Mouse (Mus musculus) forebrain, embryonic 12.5 days (tissue): ENCODE results near the gene Ppib. TPM values are rescaled to one million over a fixed set of nuclear protein-coding genes. Genes with fewer than 3 reads are reported as not detected.

Source experiments
- ATAC-seq: fragments of 200-750 bp; cut with Nextera tagmentation; 2 replicates; pipeline ENCODE4 v1.8.0; 2017; ENCODE audit warnings: moderate TSS enrichment; ENCODE audit not compliant: low FRiP score
- H3K27ac ChIP-seq: fragments of 300-500 bp; sonication (generic); 2 replicates; pipeline ENCODE4 v1.5.1; 2016; ENCODE audit warnings: mild to moderate bottlenecking
- H3K27me3 ChIP-seq: fragments of 300-500 bp; sonication (generic); 2 replicates; pipeline ENCODE4 v1.6.1; 2016; ENCODE audit warnings: mild to moderate bottlenecking
- H3K36me3 ChIP-seq: fragments of 300-500 bp; sonication (generic); replicated peaks from 2 replicates; pipeline ENCODE4 v1.6.1; 2016; ENCODE audit warnings: mild to moderate bottlenecking
- H3K4me1 ChIP-seq: fragments of 300-500 bp; sonication (generic); 2 replicates; pipeline ENCODE4 v1.6.1; 2016
- H3K4me2 ChIP-seq: fragments of 300-500 bp; sonication (generic); 2 replicates; pipeline ENCODE4 v1.6.1; 2016; ENCODE audit warnings: mild to moderate bottlenecking, moderate library complexity
- H3K4me3 ChIP-seq: fragments of 300-500 bp; sonication (generic); replicated peaks from 2 replicates; pipeline ENCODE4 v1.5.1; 2016; ENCODE audit warnings: mild to moderate bottlenecking
- H3K9ac ChIP-seq: fragments of 300-500 bp; sonication (generic); 2 replicates; pipeline ENCODE4 v1.6.1; 2016; ENCODE audit warnings: mild to moderate bottlenecking
- H3K9me3 ChIP-seq: fragments of 300-500 bp; sonication (generic); 2 replicates; pipeline ENCODE4 v1.6.1; 2016
- WGBS: fragments of 180-500 bp; shearing (Covaris S2); methylation state at CpG from one replicate; pipeline ENCODE4 v1.1.7; 2016; 5-methylcytosine and 5-hydroxymethylcytosine counted together
- polyA plus RNA-seq: library from polyadenylated mRNA; unstranded; fragments of >200 nt; fragmentation: Nextera tagmentation; extraction: Ambion mirVana; gene quantifications from 2 replicates; pipeline ENCODE4 v1.2.1, GENCODE M21; 2016

The Ppib gene
- polyA plus RNA-seq, 1 experiment from 2014 or later: 361 TPM

GRCm38 (mm10) chr9:66060986-66061385, 964 bp downstream of the Ppib start:
- no peaks in the 10 kb centered on the region for H3K9me3 ChIP-seq
- no peak for ATAC-seq
- H3K9ac ChIP-seq: peak overlapping the region; percentile 82
- H3K27me3 ChIP-seq: no peaks in the 10 kb centered on the region
- peak overlapping the region; percentile 69 for H3K4me3 ChIP-seq
- H3K27ac ChIP-seq: peak overlapping the region; percentile 68
- H3K4me2 ChIP-seq: peak overlapping the region; percentile 68
- H3K36me3 ChIP-seq: peaks cover 34% of the 10 kb centered on the region
- 33% methylated on average over 4 of the region's 4 CpGs for WGBS
- H3K4me1 ChIP-seq: peaks cover 20% of the 10 kb centered on the region

GRCm38 (mm10) chr9:66061656-66062055, 1.6 kb downstream of the Ppib start:
- peak overlapping the region; percentile 68 for H3K27ac ChIP-seq
- peak overlapping the region; percentile 69 for H3K4me3 ChIP-seq
- no peak for ATAC-seq

GRCm38 (mm10) chr9:66063446-66063845, 3.4 kb downstream of the Ppib start:
- no peaks in the 10 kb centered on the region for H3K9me3 ChIP-seq
- H3K9ac ChIP-seq: no peak overlapping the region
- 91% methylated on average over 3 of the region's 3 CpGs for WGBS
- H3K4me1 ChIP-seq: peaks cover 20% of the 10 kb centered on the region
- H3K27me3 ChIP-seq: peaks cover 19% of the 10 kb centered on the region
- no peak overlapping the region for H3K4me2 ChIP-seq
- peaks cover 50% of the 10 kb centered on the region for H3K36me3 ChIP-seq
- H3K27ac ChIP-seq: no peak overlapping the region
- no peak overlapping the region for H3K4me3 ChIP-seq
- no peak for ATAC-seq

More at GRCm38 (mm10) chr9:66061656-66062055, 1.6 kb downstream of the Ppib start:
- Histone ChIP-seq H3K36me3 (peaks cover 40% of the 10 kb centered on the region), H3K4me2 (peak overlapping the region; percentile 68), H3K9me3 (no peaks in the 10 kb centered on the region), H3K27me3 (peaks cover 1% of the 10 kb centered on the region; the same call in 1 of the 2 replicates), H3K4me1 (peaks cover 20% of the 10 kb centered on the region), H3K9ac (peak overlapping the region; percentile 82)
- 88% methylated on average over 3 of the region's 3 CpGs for WGBS

DNA sequence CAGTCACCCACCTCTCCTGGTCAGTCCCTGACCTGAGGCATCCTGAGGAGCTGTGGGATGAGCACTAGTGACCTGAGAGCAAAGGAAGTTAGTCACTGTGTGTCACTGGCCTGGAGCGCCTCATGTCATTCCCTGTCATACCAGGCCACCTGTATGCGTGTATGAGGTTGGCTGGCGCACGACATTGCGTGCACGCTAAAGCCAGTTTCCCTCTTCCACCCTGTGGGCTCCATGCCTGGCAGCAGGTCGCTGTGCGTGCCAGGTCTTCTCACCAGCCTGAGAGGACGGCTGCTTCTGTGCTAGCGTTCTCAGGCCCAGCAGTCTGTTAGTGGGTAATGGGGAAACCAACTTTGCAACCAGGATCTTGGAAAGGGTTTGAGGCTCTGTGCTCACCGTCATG, 4.3 kb downstream of the Ppib start:
- WGBS: 97% methylated on average over 11 of the region's 11 CpGs
- H3K4me3 ChIP-seq: no peak overlapping the region
- peaks cover 24% of the 10 kb centered on the region for H3K4me1 ChIP-seq
- no peak overlapping the region for H3K27ac ChIP-seq
- ATAC-seq: no peak
- H3K9ac ChIP-seq: no peak overlapping the region
- H3K36me3 ChIP-seq: peaks cover 50% of the 10 kb centered on the region
- H3K9me3 ChIP-seq: no peaks in the 10 kb centered on the region
- H3K27me3 ChIP-seq: peaks cover 28% of the 10 kb centered on the region
- no peak overlapping the region for H3K4me2 ChIP-seq

DNA sequence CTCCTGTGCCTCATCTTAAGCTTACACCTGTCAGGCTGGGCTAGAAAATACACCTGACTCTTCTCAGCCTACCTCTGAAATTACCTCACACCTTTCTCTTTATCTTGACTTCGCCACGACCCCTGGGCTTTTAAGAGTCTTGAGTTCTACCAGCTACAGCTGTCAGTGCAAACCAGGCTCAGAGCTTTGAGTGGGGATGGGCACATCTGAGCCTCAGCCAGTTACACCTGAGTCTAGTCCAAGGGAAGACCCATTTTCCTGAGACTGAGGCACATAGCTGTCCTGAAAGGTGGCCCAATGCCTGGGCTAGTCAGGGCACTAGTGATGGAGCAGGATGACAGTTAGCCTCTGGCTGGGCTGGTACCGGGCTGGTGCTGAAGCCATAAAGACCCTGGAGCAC, 6.8 kb downstream of the Ppib start:
- H3K4me2 ChIP-seq: no peak overlapping the region
- peaks cover 47% of the 10 kb centered on the region for H3K27me3 ChIP-seq
- no peak for ATAC-seq
- H3K36me3 ChIP-seq: peaks cover 50% of the 10 kb centered on the region
- H3K4me3 ChIP-seq: no peak overlapping the region
- peaks cover 15% of the 10 kb centered on the region for H3K4me1 ChIP-seq
- no peak overlapping the region for H3K9ac ChIP-seq
- H3K27ac ChIP-seq: no peak overlapping the region
- H3K9me3 ChIP-seq: no peaks in the 10 kb centered on the region
- 84% methylated on average over 3 of the region's 3 CpGs for WGBS

DNA sequence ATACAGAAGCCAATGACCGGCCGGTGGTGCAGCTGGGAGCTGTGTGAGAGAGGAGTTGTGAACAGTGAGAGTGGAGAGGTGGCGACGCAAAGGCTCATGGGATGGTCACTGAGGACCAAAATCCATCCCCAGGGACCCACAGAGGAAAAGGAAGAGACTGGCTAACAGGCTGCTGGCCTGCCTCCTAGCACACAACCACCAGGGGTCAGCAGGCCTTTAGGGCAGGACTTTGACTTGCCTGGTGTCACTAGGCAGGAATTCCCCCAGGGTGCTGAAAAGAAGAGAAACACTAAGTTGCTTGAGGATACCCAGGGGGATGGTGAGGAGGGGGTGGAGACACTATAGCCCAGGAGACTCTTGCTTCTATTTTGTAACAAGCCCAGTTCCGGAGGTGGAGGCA, 7.5 kb downstream of the Ppib start:
- H3K9ac ChIP-seq: no peak overlapping the region
- no peak overlapping the region for H3K4me3 ChIP-seq
- peaks cover 47% of the 10 kb centered on the region for H3K27me3 ChIP-seq
- WGBS: 14% methylated on average over 5 of the region's 5 CpGs
- no peak for ATAC-seq
- H3K4me2 ChIP-seq: no peak overlapping the region
- peaks cover 47% of the 10 kb centered on the region for H3K36me3 ChIP-seq
- H3K4me1 ChIP-seq: peaks cover 13% of the 10 kb centered on the region
- H3K9me3 ChIP-seq: no peaks in the 10 kb centered on the region
- H3K27ac ChIP-seq: no peak overlapping the region

- Histone ChIP-seq H3K27ac (no peak overlapping the region), H3K4me1 (peaks cover 13% of the 10 kb centered on the region), H3K9ac (no peak overlapping the region), H3K27me3 (peaks cover 47% of the 10 kb centered on the region), H3K36me3 (peaks cover 42% of the 10 kb centered on the region), H3K4me3 (no peak overlapping the region), H3K9me3 (no peaks in the 10 kb centered on the region), H3K4me2 (no peak overlapping the region)
- WGBS: 57% methylated on average over 4 of the region's 4 CpGs
- no peak for ATAC-seq
Measured at GRCm38 (mm10) chr9:66068056-66068455, 8.0 kb downstream of the Ppib start.

DNA sequence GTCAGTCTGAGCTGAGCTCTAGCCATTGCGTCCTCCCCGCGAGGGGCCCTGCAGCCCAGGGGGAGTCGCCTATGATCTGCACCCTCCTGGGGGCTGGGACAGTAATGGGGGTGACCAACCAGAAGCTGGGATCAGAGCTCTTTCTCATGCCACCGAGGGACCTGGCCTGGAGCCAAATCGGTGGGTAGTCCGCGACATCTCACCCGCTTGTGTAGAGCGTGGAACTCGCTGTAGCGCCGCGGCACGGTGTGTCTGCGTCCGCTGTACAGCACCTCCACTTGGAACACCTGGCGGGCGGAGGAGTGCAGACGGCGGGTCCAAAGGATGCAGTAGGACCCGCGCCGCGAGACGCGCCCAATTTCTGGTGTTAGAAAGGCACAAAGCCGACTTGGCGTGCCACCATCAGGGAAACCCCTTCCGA, 9.0 kb downstream of the Ppib start:
- Histone ChIP-seq H3K9ac (peak overlapping the region; percentile 57), H3K4me1 (peaks cover 13% of the 10 kb centered on the region), H3K27me3 (peaks cover 47% of the 10 kb centered on the region), H3K4me3 (peak overlapping the region; percentile 48), H3K4me2 (peak overlapping the region; percentile 84), H3K9me3 (no peaks in the 10 kb centered on the region), H3K36me3 (peaks cover 33% of the 10 kb centered on the region), H3K27ac (no peak overlapping the region)
- under 1% methylated on average over 30 of the region's 30 CpGs for WGBS
- peak; percentile 45 for ATAC-seq

- Histone ChIP-seq H3K36me3 (peaks cover 27% of the 10 kb centered on the region), H3K4me2 (peak within 1 kb of the TSS; percentile 84), H3K27me3 (peaks cover 47% of the 10 kb centered on the region), H3K9ac (peak within 1 kb of the TSS; percentile 57), H3K4me1 (peaks cover 13% of the 10 kb centered on the region), H3K4me3 (peak within 1 kb of the TSS; percentile 48), H3K27ac (no peak within 1 kb of the TSS), H3K9me3 (no peaks in the 10 kb centered on the region)
- peak; percentile 87 for ATAC-seq
- 0% methylated on average over 22 of the region's 22 CpGs for WGBS
Measured at GRCm38 (mm10) chr9:66069583-66069982, 9.6 kb downstream of the Ppib start, which contains the start of gene Snx22. Gene Snx22 (minus strand): TSS chr9:66069719.

DNA sequence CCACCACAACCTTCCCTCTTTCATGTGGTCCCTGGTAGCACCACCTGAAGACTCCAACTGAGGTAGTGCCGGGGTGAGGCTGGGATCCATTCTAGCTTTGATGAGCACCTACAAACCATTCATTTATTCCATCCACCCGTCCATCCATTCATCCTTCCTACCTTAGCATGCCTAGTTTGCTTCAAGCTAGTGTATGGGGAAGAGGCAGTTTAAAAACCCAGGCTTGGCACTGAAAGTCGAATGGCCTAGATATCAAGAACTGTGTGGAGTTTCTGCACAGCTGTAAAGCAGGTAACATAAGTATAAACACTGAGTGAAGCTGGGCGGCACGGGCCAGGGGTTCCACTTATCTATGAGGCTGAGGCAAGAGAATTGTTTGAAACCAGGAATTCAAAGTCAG, 10.1 kb downstream of the Ppib start:
- Histone ChIP-seq H3K9ac (no peak overlapping the region), H3K27ac (no peak overlapping the region), H3K4me1 (peaks cover 13% of the 10 kb centered on the region), H3K36me3 (peaks cover 24% of the 10 kb centered on the region), H3K9me3 (no peaks in the 10 kb centered on the region), H3K4me2 (no peak overlapping the region; the same call in 1 of the 2 replicates), H3K27me3 (peaks cover 47% of the 10 kb centered on the region), H3K4me3 (no peak overlapping the region)
- WGBS: 93% methylated on average over 5 of the region's 5 CpGs
- ATAC-seq: no peak

DNA sequence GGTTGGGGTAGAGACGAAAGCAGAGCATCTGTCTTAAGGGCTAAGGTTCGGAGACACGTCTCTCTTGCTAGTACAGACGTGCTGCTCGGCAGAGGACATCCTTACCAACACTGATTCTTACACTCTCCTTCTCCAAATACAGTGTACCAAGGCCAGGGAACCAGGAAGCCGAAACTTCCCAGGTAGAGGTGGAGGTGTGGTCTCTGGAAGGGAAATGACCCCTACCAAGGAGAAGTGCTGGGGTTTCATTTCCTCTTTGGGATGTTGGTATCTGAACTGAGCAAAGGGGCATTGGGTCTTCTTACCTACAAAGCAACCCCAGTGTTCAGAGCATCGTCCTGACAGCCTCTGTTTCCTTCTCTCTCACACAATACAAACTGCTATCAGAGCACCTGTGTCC, 12.7 kb downstream of the Ppib start:
- H3K9me3 ChIP-seq: no peaks in the 10 kb centered on the region
- H3K9ac ChIP-seq: no peak overlapping the region
- H3K27ac ChIP-seq: no peak overlapping the region
- no peak overlapping the region for H3K4me2 ChIP-seq
- ATAC-seq: no peak
- peaks cover 13% of the 10 kb centered on the region for H3K4me1 ChIP-seq
- no peaks in the 10 kb centered on the region for H3K36me3 ChIP-seq
- no peak overlapping the region for H3K4me3 ChIP-seq
- peaks cover 35% of the 10 kb centered on the region for H3K27me3 ChIP-seq
- WGBS: 88% methylated on average over 7 of the region's 7 CpGs

DNA sequence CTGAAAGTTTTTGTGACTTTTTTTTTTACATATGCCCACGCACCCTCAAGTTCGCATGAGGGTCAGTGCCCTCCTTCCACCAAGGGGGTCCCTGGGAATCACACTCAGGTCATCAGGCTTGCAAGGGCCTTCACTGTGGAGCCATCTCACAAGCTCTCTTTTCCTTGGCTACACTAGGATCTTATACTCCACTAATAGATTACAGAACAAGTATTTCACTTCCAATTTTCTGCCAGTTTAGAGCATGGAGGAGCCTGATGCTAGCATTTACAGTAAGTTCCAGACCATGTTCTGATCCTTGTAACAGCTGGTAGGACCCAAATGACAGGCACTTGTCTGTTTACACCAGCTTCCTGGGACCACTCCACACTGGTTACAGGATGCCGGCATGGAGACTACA, 18.1 kb downstream of the Ppib start:
- Histone ChIP-seq H3K4me1 (peaks cover 6% of the 10 kb centered on the region), H3K4me3 (no peak overlapping the region), H3K4me2 (peak overlapping the region; percentile 35), H3K9ac (peak overlapping the region; percentile 21; the same call in 1 of the 2 replicates), H3K36me3 (no peaks in the 10 kb centered on the region), H3K27ac (peak overlapping the region; percentile 53; the same call in 1 of the 2 replicates), H3K27me3 (no peaks in the 10 kb centered on the region; the same call in 1 of the 2 replicates), H3K9me3 (no peaks in the 10 kb centered on the region)
- WGBS: 78% methylated on average over 3 of the region's 3 CpGs
- ATAC-seq: no peak

DNA sequence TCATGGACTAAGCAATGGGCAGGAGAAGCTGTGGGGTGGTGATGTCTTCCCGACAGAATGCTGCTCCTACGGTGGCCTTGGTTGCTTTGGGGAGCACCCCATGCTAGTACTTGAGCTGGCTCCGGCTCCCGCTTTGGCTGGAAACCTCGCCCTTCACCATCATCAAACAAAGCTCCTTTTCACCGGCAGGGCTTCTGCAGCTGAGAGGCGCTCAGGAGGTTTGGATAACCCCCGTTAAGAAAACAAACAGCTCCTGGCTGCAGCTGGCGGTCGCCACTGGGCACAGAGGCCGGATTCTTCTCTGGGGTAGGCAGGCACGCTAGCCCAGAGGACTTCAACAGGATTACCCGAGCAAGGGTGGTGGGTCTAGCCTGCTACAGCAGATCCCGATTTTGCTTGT, 18.5 kb downstream of the Ppib start:
- H3K4me1 ChIP-seq: peaks cover 6% of the 10 kb centered on the region
- no peak overlapping the region for H3K4me3 ChIP-seq
- peak overlapping the region; percentile 53; the same call in 1 of the 2 replicates for H3K27ac ChIP-seq
- H3K27me3 ChIP-seq: no peaks in the 10 kb centered on the region; the same call in 1 of the 2 replicates
- H3K9ac ChIP-seq: peak overlapping the region; percentile 21; the same call in 1 of the 2 replicates
- H3K36me3 ChIP-seq: no peaks in the 10 kb centered on the region
- H3K9me3 ChIP-seq: no peaks in the 10 kb centered on the region
- 14% methylated on average over 14 of the region's 14 CpGs for WGBS
- H3K4me2 ChIP-seq: peak overlapping the region; percentile 35
- 0 out of 2 replicates have a peak, but pooled peaks have one; percentile 41 for ATAC-seq
